Mouse (Mus musculus) neutrophil, adult 5-6 weeks (primary cell): ENCODE data around the gene Olfr373. TPM values are rescaled to one million over a fixed set of nuclear protein-coding genes. Genes with fewer than 3 reads are reported as not detected.
A peak's percentile ranks its signal among the peaks of the same experiment; 100 is the strongest.

Experiments
- ATAC-seq: fragments of 151-379, 151-347 bp; 2 replicates; pipeline ENCODE4 v1.8.0; 2017; ENCODE audit warnings: mild to moderate bottlenecking, moderate TSS enrichment; ENCODE audit not compliant: insufficient number of reproducible peaks, poor library complexity, low FRiP score, severe bottlenecking; ENCODE audit errors: extremely low read depth
- total RNA-seq: library from RNA; stranded (forward); fragments of 200-1000 nt; gene quantifications from 2 replicates; pipeline ENCODE4 v1.2.3, GENCODE M21; 2017

Olfr373 gene
- total RNA-seq, 1 experiment from 2014 or later: not detected

- ATAC-seq: peak; percentile 16; the same call in 1 of the 2 replicates
Observed at GRCm38 (mm10) chr8:72131901-72132300, 48.9 kb downstream of the Olfr373 start.

- no peak for ATAC-seq
Observed at GRCm38 (mm10) chr8:72132417-72132816, 49.4 kb downstream of the Olfr373 start.

GRCm38 (mm10) chr8:72132891-72133290 is 49.9 kb downstream of the Olfr373 start:
- no peak for ATAC-seq

- no peak for ATAC-seq
Observed at GRCm38 (mm10) chr8:72133507-72133906, 50.5 kb downstream of the Olfr373 start.

- ATAC-seq: peak; percentile 57
Observed at GRCm38 (mm10) chr8:72134756-72135445, 51.9 kb downstream of the Olfr373 start, which contains the start of gene Tpm4. Tpm4 (plus strand) TSS chr8:72134975.

GRCm38 (mm10) chr8:72135446-72136301 is 52.7 kb downstream of the Olfr373 start:
- peak; percentile 29; the same call in 1 of the 2 replicates for ATAC-seq

GRCm38 (mm10) chr8:72136302-72136978 is 53.5 kb downstream of the Olfr373 start:
- ATAC-seq: peak; percentile 74

GRCm38 (mm10) chr8:72137431-72137830 is 54.5 kb downstream of the Olfr373 start:
- no peak for ATAC-seq

- no peak for ATAC-seq
Observed at GRCm38 (mm10) chr8:72138456-72138855, 55.5 kb downstream of the Olfr373 start.

- ATAC-seq: no peak
Observed at GRCm38 (mm10) chr8:72143256-72143824, 60.4 kb downstream of the Olfr373 start.

GRCm38 (mm10) chr8:72144345-72144975 is 61.5 kb downstream of the Olfr373 start:
- ATAC-seq: peak; percentile 71

- peak; percentile 46; the same call in 1 of the 2 replicates for ATAC-seq
Observed at GRCm38 (mm10) chr8:72145511-72145910, 62.5 kb downstream of the Olfr373 start.

GRCm38 (mm10) chr8:72146056-72146455 is 63.1 kb downstream of the Olfr373 start:
- ATAC-seq: no peak

- no peak for ATAC-seq
Observed at GRCm38 (mm10) chr8:72146556-72146955, 63.6 kb downstream of the Olfr373 start.

GRCm38 (mm10) chr8:72147266-72147665 is 64.3 kb downstream of the Olfr373 start:
- no peak for ATAC-seq

GRCm38 (mm10) chr8:72149056-72149455 is 66.1 kb downstream of the Olfr373 start:
- no peak for ATAC-seq

- 0 out of 2 replicates have a peak, but pooled peaks have one; percentile 28 for ATAC-seq
Observed at GRCm38 (mm10) chr8:72151418-72152078, 68.6 kb downstream of the Olfr373 start.
